Mouse (Mus musculus): Measurements from ENCODE around the gene Ehd1. TPM values are rescaled to one million over a fixed set of nuclear protein-coding genes. Genes with fewer than 3 reads are reported as not detected.

Gene Ehd1
- total and polyA plus RNA-seq, 3 experiments = 65.9 to 105 TPM; not detected in 1

DNA sequence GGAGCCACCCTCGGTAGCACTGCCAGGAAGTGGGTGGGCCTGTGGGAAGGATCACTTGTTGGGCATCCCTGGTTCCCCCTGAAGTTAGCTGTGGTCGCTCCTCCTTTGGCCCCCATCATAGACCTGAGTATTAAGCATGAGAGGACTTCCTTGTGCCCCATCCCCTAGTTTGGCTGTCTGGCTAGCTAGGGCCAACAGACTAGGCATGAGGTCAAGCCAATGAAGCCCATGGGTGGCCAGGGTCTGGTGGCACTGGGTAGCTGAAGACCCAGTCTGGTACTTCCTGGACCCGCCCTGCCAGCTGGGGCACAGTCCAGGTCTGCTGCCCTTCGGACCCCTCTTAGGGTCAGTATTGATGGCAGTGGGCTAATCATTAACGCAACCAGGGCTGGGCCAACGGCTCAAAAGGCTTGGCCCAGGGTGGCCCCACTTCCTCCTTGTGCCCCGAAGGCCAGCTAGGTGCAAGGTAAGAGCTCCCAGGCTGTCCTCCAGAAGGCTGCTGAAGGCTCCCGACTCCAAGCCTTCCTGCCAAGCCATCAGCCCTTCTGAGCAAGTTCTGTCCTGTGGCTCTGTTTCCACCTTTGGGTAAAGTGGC, 13.6 kb upstream of the Ehd1 start:
- no peak overlapping the region for H3K27ac ChIP-seq (ENCODE audit: control insufficient read depth, low read depth, low read length)
- H3K4me3 ChIP-seq (ENCODE audit: control insufficient read depth in 1 of 2, insufficient read depth in 1 of 2, low read depth in 2 of 2, low read length in 2 of 2) = no peak overlapping the region
- no peaks in the 10 kb centered on the region for H3K9me3 ChIP-seq (replicated peaks; ENCODE audit: insufficient read depth, low read length)

DNA sequence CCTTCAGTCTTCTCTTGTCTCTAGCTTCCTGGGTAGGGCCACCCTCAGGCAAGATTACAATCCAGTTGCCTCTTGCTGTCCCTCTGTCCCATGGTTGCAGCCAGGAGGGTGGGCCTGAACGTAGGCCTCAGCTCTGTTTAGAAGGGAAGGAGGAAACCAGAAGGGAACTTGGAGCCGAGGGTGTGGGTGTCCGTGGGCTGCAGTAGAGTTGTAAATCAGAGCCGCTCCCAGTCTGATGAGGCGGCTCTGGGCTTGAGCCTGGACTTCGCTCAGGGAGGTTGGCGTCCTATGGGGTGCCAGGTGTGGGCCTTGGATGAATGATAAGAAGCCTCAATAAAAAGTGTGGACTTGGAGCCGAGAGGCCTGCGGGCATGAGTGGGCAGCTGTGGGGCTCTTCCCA, 12.3 kb upstream of the Ehd1 start:
- no peak for DNase-seq (ENCODE audit: low read depth, low spot score)
- H3K4me3 ChIP-seq (ENCODE audit: control insufficient read depth in 1 of 2, insufficient read depth in 1 of 2, low read depth in 2 of 2, low read length in 2 of 2) = no peak overlapping the region
- no peaks in the 10 kb centered on the region for H3K9me3 ChIP-seq (replicated peaks; ENCODE audit: insufficient read depth, low read length)
- no peak for TF ChIP-seq MAX (IDR thresholded peaks at IDR 0.05; ENCODE audit: low read length)
- peaks cover 0 to 2% of the 10 kb centered on the region in 2 experiments; a peak in 2 of 4 replicates for H3K36me3 ChIP-seq (ENCODE audit: control insufficient read depth in 1 of 2, insufficient read depth in 2 of 2, low read length in 2 of 2)
- H3K79me2 ChIP-seq (ENCODE audit: control insufficient read depth, insufficient read depth, low read length, poor library complexity) = no peaks in the 10 kb centered on the region
- H3K9ac ChIP-seq (ENCODE audit: control insufficient read depth, low read depth, low read length, poor library complexity, severe bottlenecking) = no peak overlapping the region
- no peak overlapping the region for H3K27ac ChIP-seq (ENCODE audit: control insufficient read depth, low read depth, low read length)
- no peaks in the 10 kb centered on the region for H3K27me3 ChIP-seq (ENCODE audit: control insufficient read depth in 1 of 2, insufficient read depth in 2 of 2, low read length in 2 of 2)
- H3K4me1 ChIP-seq (ENCODE audit: control insufficient read depth in 1 of 2, insufficient read depth in 2 of 2, low read length in 2 of 2) = no peaks in the 10 kb centered on the region; a peak in 1 of 4 replicates

More for the DNA sequence above, 13.6 kb upstream of the Ehd1 start:
- peaks cover 0 to 2% of the 10 kb centered on the region in 2 experiments; a peak in 1 of 4 replicates for H3K36me3 ChIP-seq (ENCODE audit: control insufficient read depth in 1 of 2, insufficient read depth in 2 of 2, low read length in 2 of 2)
- no peak for DNase-seq (ENCODE audit: low read depth, low spot score)
- no peaks in the 10 kb centered on the region; a peak in 1 of 4 replicates for H3K4me1 ChIP-seq (ENCODE audit: control insufficient read depth in 1 of 2, insufficient read depth in 2 of 2, low read length in 2 of 2)
- TF ChIP-seq SIN3A (IDR thresholded peaks at IDR 0.05; ENCODE audit: low read length) = no peak
- no peak for TF ChIP-seq CHD2 (IDR thresholded peaks at IDR 0.05; ENCODE audit: low read length)
- no peak for TF ChIP-seq ZNF384 (IDR thresholded peaks at IDR 0.05; ENCODE audit: low read depth, low read length)
- no peak for TF ChIP-seq GATA1 (IDR thresholded peaks at IDR 0.05; ENCODE audit: low read depth, low read length)
- no peak for TF ChIP-seq CHD1 (IDR thresholded peaks at IDR 0.05; ENCODE audit: low read depth, low read length)
- H3K9ac ChIP-seq (ENCODE audit: control insufficient read depth, low read depth, low read length, poor library complexity, severe bottlenecking) = no peak overlapping the region
- no peaks in the 10 kb centered on the region for H3K27me3 ChIP-seq (ENCODE audit: control insufficient read depth in 1 of 2, insufficient read depth in 2 of 2, low read length in 2 of 2)
- H3K79me2 ChIP-seq (ENCODE audit: control insufficient read depth, insufficient read depth, low read length, poor library complexity) = no peaks in the 10 kb centered on the region

DNA sequence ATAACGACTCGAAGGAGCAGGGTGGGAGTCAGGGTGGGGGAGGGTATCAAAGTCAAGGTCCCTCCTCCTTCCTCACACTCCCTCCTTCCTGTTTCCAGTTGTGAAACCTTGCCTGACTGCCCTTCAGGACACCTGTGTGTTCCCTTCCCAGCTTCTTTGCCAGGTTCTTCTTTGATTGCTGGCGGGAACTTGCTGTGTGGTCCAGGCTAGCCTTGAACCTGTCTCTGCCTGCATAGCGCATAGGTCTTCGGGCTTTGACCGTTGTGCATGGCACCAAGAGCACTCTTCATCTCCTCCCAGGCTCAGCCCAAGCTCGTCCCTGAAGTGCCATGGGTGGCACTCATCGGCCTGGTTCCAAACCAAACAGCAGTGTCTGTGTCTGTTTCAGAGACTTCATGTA, 11.6 kb upstream of the Ehd1 start:
- no peak for DNase-seq (ENCODE audit: low read depth, low spot score)
- H3K4me1 ChIP-seq (ENCODE audit: control insufficient read depth in 1 of 2, insufficient read depth in 2 of 2, low read length in 2 of 2) = no peaks in the 10 kb centered on the region; a peak in 1 of 4 replicates
- H3K27me3 ChIP-seq (ENCODE audit: control insufficient read depth in 1 of 2, insufficient read depth in 2 of 2, low read length in 2 of 2) = no peaks in the 10 kb centered on the region
- no peak overlapping the region for H3K27ac ChIP-seq (ENCODE audit: control insufficient read depth, low read depth, low read length)
- no peak overlapping the region for H3K4me3 ChIP-seq (ENCODE audit: control insufficient read depth in 1 of 2, insufficient read depth in 1 of 2, low read depth in 2 of 2, low read length in 2 of 2)
- TF ChIP-seq KAT2A (conservative IDR thresholded peaks at IDR 0.05; ENCODE audit: low read depth, low read length) (no peak), ETS1 (IDR thresholded peaks at IDR 0.05; ENCODE audit: low read depth, low read length) (no peak), TCF12 (IDR thresholded peaks at IDR 0.05; ENCODE audit: low read depth, low read length) (no peak)
- H3K9ac ChIP-seq (ENCODE audit: control insufficient read depth, low read depth, low read length, poor library complexity, severe bottlenecking) = no peak overlapping the region
- no peaks in the 10 kb centered on the region for H3K9me3 ChIP-seq (replicated peaks; ENCODE audit: insufficient read depth, low read length)
- peaks cover 0 to 2% of the 10 kb centered on the region in 2 experiments; a peak in 2 of 4 replicates for H3K36me3 ChIP-seq (ENCODE audit: control insufficient read depth in 1 of 2, insufficient read depth in 2 of 2, low read length in 2 of 2)
- no peaks in the 10 kb centered on the region for H3K79me2 ChIP-seq (ENCODE audit: control insufficient read depth, insufficient read depth, low read length, poor library complexity)
